Mouse (Mus musculus): ENCODE results near the gene Nrarp.

Nrarp gene

DNA sequence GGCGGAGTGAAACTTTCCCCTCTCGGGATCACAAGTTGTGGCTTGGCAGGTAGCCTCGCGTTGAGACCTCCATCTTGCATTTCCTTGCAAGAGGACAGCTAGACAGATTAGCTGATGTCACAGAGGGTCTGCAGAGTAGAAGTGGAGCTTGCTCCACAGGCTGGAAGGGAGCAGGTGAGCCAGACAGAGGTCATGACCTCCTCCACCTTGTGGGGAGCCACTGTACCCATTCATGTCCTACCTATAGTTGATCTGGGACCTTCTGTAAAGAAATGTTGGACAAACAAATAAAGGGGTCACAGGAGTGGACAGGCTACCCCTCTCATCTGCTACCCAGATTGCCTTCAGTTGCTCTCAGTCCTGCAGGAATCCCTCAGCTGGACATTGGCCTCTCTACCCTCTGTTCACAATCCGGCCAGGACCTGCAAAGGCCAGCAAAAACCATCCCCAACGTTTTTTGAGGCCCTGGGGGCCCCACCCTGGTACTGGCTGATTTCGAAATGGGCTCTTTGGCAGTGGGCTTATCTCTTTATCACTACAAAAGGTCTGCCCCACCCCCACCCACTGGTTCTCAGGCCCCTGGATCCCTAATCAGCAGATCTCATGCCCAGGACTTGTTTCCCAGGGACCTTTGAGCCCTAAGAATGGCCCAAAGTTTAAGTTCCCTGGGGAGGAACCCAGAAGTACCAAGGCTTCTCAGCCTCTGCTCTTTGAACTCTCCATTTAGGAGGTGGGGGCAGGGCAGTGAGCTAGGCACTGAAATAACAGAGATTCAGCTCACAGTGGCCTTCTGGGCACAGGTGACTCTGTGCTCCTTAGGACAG, 5.5 kb upstream of the Nrarp start:
- DNase-seq: peak in 1 of 2 experiments; percentile 4

DNA sequence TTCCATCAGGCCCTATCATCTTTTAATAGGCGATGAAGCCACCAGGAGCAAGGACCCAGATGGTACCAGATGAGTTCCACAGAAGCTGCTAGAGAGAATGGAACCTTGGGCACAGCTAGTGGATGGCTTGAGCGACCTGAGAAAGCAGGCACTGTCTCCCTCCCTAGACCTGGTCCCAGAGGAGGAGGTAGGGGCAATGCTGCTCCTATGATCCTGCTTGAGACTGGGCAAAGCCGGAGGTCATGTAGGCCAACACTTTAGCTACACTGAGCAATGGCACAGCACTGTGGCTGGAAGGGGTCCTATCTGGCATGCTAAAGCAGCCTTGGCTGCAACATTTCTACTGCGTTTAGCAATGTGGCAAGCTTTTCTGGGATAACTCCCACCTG, 4.9 kb upstream of the Nrarp start:
- peak in 1 of 2 experiments; percentile 47 for DNase-seq

DNA sequence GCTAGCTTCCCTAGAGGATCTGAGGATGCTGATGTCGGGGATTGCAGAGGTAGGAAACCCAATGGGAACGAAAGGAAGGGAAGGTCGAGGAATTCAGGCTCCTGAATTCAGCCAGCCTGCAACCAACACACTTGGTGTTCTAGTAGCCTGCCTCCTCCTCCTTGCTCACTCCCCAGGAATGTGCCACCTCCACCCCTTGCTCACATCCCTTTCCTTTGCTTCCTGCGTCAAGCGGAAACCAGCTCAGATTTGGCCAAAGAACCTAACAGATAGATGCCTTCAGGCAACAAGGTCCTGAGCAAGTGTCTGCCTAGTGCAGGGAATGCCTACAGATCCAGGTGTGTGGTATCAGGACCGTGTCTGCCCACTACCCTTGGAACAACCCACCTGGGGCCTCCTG, 4.0 kb upstream of the Nrarp start:
- no peak for DNase-seq

GRCm38 (mm10) chr2:25177076-25177475, 3.5 kb upstream of the Nrarp start:
- no peak for DNase-seq

GRCm38 (mm10) chr2:25177685-25178084, 2.9 kb upstream of the Nrarp start:
- peak; percentile 77 to 81 for DNase-seq

- DNase-seq: peak in 1 of 2 experiments; percentile 52
These were observed 2.1 kb upstream of the Nrarp start for GRCm38 (mm10) chr2:25178285-25178972.

DNA sequence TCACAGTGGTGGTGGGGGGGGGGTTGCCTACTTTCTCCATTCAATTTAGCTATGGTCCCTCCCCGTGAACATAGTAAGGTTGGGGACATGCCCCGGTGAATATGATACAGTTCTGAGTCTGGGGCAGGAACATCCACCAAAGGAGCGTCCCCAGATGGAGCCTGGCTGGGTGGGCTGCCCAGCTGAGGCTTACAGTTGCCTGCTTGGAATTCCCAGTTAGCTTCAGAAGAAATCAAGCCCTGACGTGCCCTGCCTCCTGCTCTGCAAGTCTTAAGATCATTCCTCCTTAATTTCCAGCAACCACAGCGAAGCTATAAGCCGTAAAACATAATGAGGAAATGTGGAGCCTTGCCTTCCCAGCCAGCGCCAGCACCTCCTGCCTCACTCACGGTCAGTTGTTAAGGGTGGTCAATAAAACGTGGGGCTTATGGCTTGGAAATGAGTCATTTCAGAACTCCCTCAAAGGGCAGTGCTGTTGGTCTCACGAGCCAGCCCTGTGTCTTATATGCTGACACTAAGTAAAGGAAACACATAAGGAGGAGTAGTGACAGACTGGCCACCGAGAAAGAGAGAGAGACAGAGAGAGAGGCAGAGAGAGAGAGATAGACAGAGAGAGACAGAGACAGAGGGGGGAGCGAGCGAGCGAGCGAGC, 866 bp upstream of the Nrarp start:
- no peak for DNase-seq

DNA sequence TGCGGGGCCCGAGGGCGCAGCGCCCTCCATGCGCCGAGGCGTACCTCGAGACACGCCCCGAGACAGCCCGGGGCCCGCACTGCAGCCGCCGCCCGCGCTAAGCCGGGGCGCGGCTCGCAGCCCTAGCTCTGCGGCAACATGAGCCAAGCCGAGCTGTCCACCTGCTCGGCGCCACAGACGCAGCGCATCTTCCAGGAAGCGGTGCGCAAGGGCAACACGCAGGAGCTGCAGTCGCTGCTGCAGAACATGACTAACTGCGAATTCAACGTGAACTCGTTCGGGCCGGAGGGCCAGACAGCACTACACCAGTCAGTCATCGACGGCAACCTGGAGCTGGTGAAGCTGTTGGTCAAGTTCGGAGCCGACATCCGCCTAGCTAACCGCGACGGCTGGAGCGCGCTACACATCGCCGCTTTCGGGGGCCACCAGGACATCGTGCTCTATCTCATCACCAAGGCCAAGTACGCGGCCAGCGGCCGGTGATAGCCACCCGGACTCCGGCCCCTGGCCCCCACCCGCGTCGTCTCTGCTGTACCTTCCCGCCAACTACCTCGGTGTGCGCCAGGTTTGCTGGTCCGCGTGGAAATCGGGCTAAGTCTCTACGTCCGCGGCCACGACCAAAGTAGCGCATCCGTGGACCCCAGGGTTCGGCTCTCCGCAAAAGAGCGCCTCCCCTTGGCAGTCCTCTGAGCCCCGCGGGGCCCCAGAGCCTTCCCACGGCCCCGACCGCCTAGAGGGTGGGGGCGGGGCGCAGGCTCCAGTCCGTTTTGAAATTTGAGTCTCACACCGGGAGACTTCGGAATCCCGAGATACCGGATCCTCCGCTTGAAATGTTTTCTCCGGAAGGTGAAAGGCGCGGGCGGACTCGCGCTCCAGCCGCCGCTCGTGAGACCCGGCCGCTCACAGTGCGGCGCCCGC, 674 bp downstream of the Nrarp start:
- peak; percentile 63 to 71 for DNase-seq

DNA sequence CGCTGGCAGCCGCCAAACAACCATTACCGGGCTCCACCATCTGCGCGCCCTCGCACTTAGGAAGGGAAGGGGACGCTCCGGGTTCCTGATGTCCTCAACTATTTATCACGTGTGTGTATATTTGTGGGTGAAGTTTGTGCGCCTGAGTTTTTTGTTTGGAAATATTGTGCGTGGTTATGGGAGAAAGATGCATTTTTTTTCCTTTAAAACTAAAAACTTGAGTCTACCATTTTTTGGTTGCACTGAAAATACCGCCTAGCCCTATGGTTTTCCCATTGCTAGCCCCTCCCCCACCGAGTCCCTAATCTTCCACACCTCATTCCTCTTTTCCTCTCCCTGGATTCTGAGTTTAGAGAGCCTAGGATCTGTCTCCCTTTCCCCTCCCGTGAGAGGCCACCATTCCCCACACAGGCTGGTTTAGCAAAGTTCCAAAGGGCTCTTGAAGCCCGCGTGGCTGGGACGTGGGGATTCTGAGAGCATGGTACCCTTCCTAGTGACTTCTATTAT, 1.4 kb downstream of the Nrarp start:
- DNase-seq: peak in 1 of 2 experiments; percentile 64

DNA sequence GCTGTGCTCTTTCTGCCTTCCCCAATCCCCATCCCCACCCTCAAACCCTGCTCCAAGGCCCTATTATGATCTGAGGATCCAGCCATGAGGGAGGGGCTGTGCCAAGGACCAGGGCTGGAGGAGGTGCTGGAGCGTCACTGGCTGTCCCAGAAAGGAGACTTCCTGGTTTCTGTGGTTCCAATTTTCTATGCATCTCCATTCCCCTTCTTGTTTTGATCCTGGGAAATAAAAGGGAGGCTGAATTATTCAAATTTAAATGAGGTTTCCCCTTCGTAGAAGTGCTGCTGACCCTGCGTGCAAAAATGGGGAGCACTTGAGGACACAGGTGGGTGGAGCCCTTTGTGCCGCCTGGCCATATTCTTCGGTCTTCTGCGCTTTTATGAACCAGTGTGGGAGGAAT, 2.1 kb downstream of the Nrarp start:
- no peak for DNase-seq

GRCm38 (mm10) chr2:25183336-25183735, 2.8 kb downstream of the Nrarp start:
- DNase-seq: no peak

DNA sequence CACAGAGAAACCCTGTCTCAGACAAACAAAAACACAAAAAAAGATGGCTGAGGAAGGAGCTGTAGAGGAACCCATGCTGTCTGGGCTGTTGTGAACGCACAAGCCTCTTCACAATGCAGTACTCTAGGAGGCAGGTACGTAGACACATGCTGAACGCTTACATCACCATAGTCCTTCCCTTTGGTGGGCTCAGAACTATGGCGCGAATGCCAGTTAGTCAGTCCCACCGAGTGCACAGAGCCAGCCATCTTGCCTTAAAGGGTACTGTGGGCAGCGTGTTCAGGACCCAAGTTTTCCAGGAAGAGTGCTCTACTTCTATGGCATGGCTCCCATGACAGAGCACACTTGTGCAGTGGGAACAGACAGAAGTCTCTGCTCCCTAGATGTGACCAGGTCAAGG, 3.9 kb downstream of the Nrarp start:
- no peak for DNase-seq

DNA sequence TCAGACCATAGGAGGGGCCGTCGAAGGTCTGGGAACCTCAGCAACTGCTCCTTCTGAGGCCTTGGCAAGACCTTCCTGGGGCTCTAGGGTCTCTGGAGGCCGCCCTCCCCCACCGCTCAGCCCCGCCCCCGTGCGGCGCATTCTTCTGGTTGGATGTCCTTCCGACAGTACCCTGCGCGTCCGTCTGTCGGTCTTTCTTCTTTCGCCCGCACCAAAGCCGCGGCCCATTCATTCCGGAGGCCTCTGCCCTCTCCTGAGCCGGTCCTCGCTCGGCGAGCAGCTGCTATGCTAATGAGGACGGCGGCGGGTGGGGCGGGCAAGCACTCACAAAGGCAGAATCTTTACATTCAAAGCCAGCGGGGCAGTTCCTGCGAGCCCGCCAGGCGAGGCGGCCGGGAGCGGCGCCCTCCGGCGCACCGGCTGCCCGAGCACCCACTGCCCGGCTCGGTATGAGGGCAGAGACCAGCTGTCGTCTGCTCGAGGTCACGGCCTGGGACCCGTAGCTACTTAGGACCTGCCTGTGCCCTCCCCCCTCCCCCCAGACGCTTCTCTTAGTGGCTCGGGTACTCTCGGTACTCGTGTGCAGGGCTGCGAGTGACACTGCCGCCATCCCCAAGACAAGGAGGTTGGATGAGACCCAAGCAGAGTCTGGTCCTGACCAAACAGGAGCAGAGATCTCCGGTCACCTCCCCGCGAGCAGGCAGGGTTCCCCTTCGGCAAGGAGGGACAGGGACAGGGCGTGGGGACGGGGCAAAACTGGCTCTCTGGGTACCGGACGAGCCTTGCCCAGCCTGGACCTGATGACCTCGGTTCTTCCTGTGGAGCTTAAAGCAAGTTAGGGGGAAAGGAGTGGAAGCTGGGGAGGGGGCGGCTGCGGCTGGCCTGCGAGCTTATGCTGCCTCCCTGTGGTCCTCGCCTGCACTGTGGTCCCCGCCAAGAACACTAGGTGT, 5.3 kb downstream of the Nrarp start:
- peak; percentile 73 to 75 for DNase-seq

DNA sequence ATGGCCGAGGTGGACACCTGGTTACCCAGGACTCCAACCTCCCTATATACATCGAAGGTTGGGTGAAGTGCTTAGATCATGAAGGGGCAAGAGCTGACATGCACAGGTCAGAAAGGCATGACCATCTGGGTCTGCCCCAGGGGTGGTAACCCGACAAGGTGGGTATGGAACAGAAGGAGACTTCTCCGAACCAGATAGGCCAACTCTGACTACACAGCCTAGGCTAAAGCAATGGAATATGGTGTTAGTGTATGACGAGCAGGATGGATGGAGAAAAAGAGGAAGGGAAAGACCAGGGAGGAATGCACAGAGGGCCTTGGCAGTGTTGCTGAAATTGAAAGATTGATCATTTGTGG, 6.0 kb downstream of the Nrarp start:
- DNase-seq: no peak

DNA sequence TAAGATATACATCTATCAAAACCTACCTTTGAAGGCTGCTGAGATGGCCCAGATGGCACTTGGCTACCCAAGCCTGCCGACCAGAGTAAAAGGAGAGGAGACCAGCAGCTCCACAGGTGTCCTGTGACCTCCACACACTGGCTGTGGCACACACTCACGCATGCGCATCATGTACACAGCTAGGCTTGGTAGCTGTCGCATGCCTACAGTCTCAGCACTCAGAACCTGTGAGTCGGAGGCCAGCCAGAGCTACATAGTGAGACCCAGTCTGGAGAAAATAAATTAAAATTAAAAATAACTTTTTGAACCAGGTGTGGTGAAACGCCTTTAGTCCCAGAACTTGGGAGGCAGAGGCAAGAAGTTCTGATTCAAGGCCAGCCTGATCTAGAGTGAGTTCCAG, 7.3 kb downstream of the Nrarp start:
- DNase-seq: no peak

GRCm38 (mm10) chr2:25193330-25193770, 12.8 kb downstream of the Nrarp start:
- DNase-seq: peak; percentile 91

- DNase-seq: no peak
These were observed 13.4 kb downstream of the Nrarp start for GRCm38 (mm10) chr2:25194006-25194405.

- no peak for DNase-seq
These were observed 14.1 kb downstream of the Nrarp start for GRCm38 (mm10) chr2:25194486-25195171.

DNA sequence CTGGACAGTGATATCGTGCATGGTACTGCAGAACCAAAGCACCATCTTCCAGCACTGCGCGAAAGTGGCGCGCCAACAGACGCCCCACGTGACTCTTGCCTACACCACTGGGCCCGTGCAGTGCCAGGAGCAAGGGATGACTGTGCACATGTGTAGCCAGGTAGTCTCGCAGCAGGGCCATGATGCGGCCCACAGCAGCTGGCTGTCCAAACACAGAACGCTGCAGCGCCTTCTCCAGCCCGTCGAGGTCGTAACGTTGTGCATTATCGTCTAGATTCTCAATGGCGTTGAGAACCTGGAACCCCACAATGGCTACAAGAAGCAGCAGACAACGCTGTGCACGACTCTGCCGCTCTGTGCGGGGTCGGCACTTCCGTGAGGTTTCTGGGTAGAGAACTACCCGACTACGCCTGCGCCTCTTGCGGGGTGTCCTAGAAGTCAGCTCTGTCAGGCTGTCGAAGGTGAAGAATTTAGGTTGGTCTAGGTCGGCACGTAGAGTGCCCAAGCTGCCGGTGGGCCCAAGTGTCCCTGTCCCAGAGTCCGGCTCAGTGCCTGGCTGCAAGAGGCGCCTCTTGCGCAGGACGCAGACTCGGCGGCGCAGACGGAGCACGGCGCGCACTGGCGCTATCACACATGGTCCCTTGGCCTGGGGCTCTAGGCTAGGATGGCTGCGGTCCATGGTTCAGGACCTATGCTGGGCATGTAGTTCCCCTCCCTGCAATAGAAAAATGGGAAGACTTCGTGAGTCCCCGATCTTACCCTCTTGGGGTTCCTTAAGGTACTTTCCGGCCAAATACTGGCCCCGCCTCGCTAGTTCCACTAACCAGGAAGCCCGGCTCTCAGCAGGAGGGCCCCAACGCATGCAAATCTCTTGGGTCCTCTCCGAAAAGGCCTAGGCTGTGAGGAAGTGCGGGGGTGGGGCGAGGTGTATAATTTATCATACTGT, 14.9 kb downstream of the Nrarp start:
- DNase-seq: peak in 1 of 2 experiments; percentile 43

Data from cerebellum, postnatal 10 days (tissue).